8 mouse cellular contexts compared by ENCODE assay signal in the genomic region with DNA sequence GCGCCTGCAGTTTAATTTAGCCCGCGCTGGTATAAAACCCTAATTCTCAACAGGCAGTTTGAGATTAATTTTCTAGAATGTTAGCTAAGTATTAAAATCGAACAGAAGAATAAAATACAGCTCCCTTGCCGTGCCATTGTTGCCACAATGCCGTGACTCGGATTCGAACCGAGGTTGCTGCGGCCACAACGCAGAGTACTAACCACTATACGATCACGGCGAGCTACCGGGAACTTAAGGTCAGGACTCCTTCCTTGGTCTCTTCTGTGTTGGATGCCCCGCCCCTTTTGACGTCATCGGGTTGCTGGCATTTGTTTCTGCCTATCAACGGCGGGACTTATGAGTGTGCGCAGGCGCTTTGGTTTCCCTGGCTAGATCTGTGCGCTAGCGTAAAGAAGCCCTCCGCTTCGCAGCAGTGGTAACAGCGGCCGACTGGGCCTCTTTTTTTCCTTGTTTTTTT. TPM values are rescaled to one million over a fixed set of nuclear protein-coding genes. Genes with fewer than 3 reads are reported as not detected.
DNase-seq lines count a peak whose midpoint lies in the region; ATAC-seq lines count a peak whose summit lies in the region.

No protein-coding gene starts in this region.

- peak overlapping the region; percentile 78 for H3K9ac ChIP-seq in heart, embryonic 16.5 days (ENCODE audit: low read length)
- peak overlapping the region; percentile 77 for H3K9ac ChIP-seq in liver, embryonic 15.5 days
- peak overlapping the region; percentile 62 for H3K9ac ChIP-seq in neural tube, embryonic 12.5 days

- peaks cover 7% of the 10 kb centered on the region; the same call in 1 of the 2 replicates for H3K27me3 ChIP-seq in forebrain, embryonic 10.5 days (ENCODE audit: poor library complexity, severe bottlenecking)
- H3K27me3 ChIP-seq in heart, embryonic 16.5 days (ENCODE audit: control insufficient read depth, insufficient read depth, low read length): no peaks in the 10 kb centered on the region
- H3K27me3 ChIP-seq in liver, embryonic 15.5 days: 0 out of 2 replicates have a peak, but pooled peaks cover 3% of the 10 kb centered on the region
- no peaks in the 10 kb centered on the region for H3K27me3 ChIP-seq in neural tube, embryonic 12.5 days (replicated peaks)

- H3K4me2 ChIP-seq in heart, embryonic 16.5 days (ENCODE audit: low read depth, low read length): peak overlapping the region; percentile 61
- H3K4me2 ChIP-seq in liver, embryonic 15.5 days: peak overlapping the region; percentile 81
- peak overlapping the region; percentile 53 for H3K4me2 ChIP-seq in neural tube, embryonic 12.5 days (replicated peaks)

- ATAC-seq in CD4-positive, CD25-positive, alpha-beta regulatory T cell, adult 4 months: peak; percentile 71
- ATAC-seq in heart, embryonic 16.5 days (replicated peaks; ENCODE audit: extremely low read depth, insufficient read depth, low FRiP score): peak; percentile 85
- ATAC-seq in liver, embryonic 15.5 days (ENCODE audit: insufficient read depth): peak; percentile 88
- ATAC-seq in neural tube, embryonic 12.5 days (ENCODE audit: low FRiP score, low read depth): peak; percentile 87

- no peaks in the 10 kb centered on the region for H3K36me3 ChIP-seq in forebrain, embryonic 10.5 days (replicated peaks)
- no peaks in the 10 kb centered on the region for H3K36me3 ChIP-seq in heart, embryonic 16.5 days (ENCODE audit: control insufficient read depth, insufficient read depth)
- H3K36me3 ChIP-seq in liver, embryonic 15.5 days (replicated peaks): no peaks in the 10 kb centered on the region
- H3K36me3 ChIP-seq in neural tube, embryonic 12.5 days: no peaks in the 10 kb centered on the region

- peak overlapping the region; percentile 71 for H3K4me3 ChIP-seq in forebrain, embryonic 10.5 days
- H3K4me3 ChIP-seq in heart, embryonic 16.5 days (ENCODE audit: low read length): peak overlapping the region; percentile 85
- H3K4me3 ChIP-seq in liver, embryonic 15.5 days (replicated peaks): peak overlapping the region; percentile 80
- peak overlapping the region; percentile 54 for H3K4me3 ChIP-seq in neural tube, embryonic 12.5 days

- DNase-seq in c-Kit-negative CD71-positive TER-119-positive erythroid progenitor cells, embryonic 14.5 days (ENCODE audit: low read depth, low spot score): peak; percentile 94
- DNase-seq in forebrain, embryonic 10.5 days (ENCODE audit: extremely low spot score, low spot score): peak; percentile 97
- DNase-seq in kidney, postnatal 36 days: peak; percentile 97
- DNase-seq in telencephalon, adult 2 months (ENCODE audit: low read depth, low spot score): peak; percentile 95

- H3K27ac ChIP-seq in forebrain, embryonic 10.5 days: peak overlapping the region; percentile 93
- peak overlapping the region; percentile 94 for H3K27ac ChIP-seq in heart, embryonic 16.5 days (ENCODE audit: low read length)
- peak overlapping the region; percentile 90 for H3K27ac ChIP-seq in liver, embryonic 15.5 days (replicated peaks)
- peak overlapping the region; percentile 82 for H3K27ac ChIP-seq in neural tube, embryonic 12.5 days

- peaks cover 20% of the 10 kb centered on the region for H3K4me1 ChIP-seq in forebrain, embryonic 10.5 days
- H3K4me1 ChIP-seq in heart, embryonic 16.5 days (ENCODE audit: control insufficient read depth, insufficient read depth, low read length): peaks cover 5% of the 10 kb centered on the region; the same call in 1 of the 2 replicates
- peaks cover 31% of the 10 kb centered on the region for H3K4me1 ChIP-seq in liver, embryonic 15.5 days (replicated peaks)
- no peaks in the 10 kb centered on the region for H3K4me1 ChIP-seq in neural tube, embryonic 12.5 days

- under 1% methylated on average over 28 of the region's 28 CpGs for WGBS in forebrain, embryonic 10.5 days
- under 1% methylated on average over 28 of the region's 28 CpGs for WGBS in heart, embryonic 16.5 days
- under 1% methylated on average over 28 of the region's 28 CpGs for WGBS in liver, embryonic 15.5 days (ENCODE audit: insufficient replicate concordance)
- under 1% methylated on average over 28 of the region's 28 CpGs for WGBS in neural tube, embryonic 12.5 days

- no peaks in the 10 kb centered on the region for H3K9me3 ChIP-seq in forebrain, embryonic 10.5 days
- H3K9me3 ChIP-seq in heart, embryonic 16.5 days (replicated peaks; ENCODE audit: control insufficient read depth, low read length): no peaks in the 10 kb centered on the region
- H3K9me3 ChIP-seq in liver, embryonic 15.5 days (replicated peaks): no peaks in the 10 kb centered on the region
- no peaks in the 10 kb centered on the region for H3K9me3 ChIP-seq in neural tube, embryonic 12.5 days

RNA-seq across cellular contexts. Expression of gene Shf, which starts 8.3 kb away (rescaled TPM):
- under 1 TPM in 1 of 2 experiments, not detected in 1; 0.42 TPM for polyA plus RNA-seq in CD4-positive, CD25-positive, alpha-beta regulatory T cell, adult 4 months (2017; shearing (Covaris generic))
- 3.3 and 4.6 TPM in 2 replicates for polyA plus RNA-seq in forebrain, embryonic 10.5 days (2016; fragmentation: Nextera tagmentation; extraction: Ambion mirVana)
- polyA plus RNA-seq in heart, embryonic 16.5 days (2015; fragmentation: Nextera tagmentation; extraction: Ambion mirVana): 2.0 TPM in 2 replicates
- polyA plus RNA-seq in liver, embryonic 15.5 days (2015; fragmentation: Nextera tagmentation; extraction: Ambion mirVana): 1.1 and 1.2 TPM in 2 replicates
- polyA plus RNA-seq in neural tube, embryonic 12.5 days (2016; fragmentation: Nextera tagmentation; extraction: Ambion mirVana): 12.2 and 15.1 TPM in 2 replicates

RNA-seq across cellular contexts. Expression of gene Slc28a2, which starts 49.0 kb away (rescaled TPM):
- 100 to 1,000 TPM; 153 to 175 TPM for polyA plus RNA-seq in CD4-positive, CD25-positive, alpha-beta regulatory T cell, adult 4 months (2017; shearing (Covaris generic))
- not detected in 2 replicates for polyA plus RNA-seq in forebrain, embryonic 10.5 days (2016; fragmentation: Nextera tagmentation; extraction: Ambion mirVana)
- polyA plus RNA-seq in heart, embryonic 16.5 days (2015; fragmentation: Nextera tagmentation; extraction: Ambion mirVana): 2.1 and 2.4 TPM in 2 replicates
- 1.6 and 1.8 TPM in 2 replicates for polyA plus RNA-seq in liver, embryonic 15.5 days (2015; fragmentation: Nextera tagmentation; extraction: Ambion mirVana)
- polyA plus RNA-seq in neural tube, embryonic 12.5 days (2016; fragmentation: Nextera tagmentation; extraction: Ambion mirVana): 0.28 TPM in 1 of 2 replicates, not detected in the other

Comparison
In these comparisons a context has a peak if more than half of its experiments do, and no peak if none do; other contexts are left out.
1. Peak in every context shown above with its lines: DNase-seq, ATAC-seq, H3K4me3 ChIP-seq and H3K27ac ChIP-seq.
2. RNA of gene Slc28a2, which starts 49.0 kb away (polyA plus RNA-seq): 153 to 175 TPM in CD4-positive, CD25-positive, alpha-beta regulatory T cell, adult 4 months; 2.1 to 2.4 TPM in heart, embryonic 16.5 days, 1.6 to 1.8 TPM in liver, embryonic 15.5 days, 0.28 TPM in neural tube, embryonic 12.5 days and not detected in forebrain, embryonic 10.5 days; every median in the first group is over 10 times any median in the second.